Mouse (Mus musculus) neural tube, embryonic 10.5 days (tissue): ENCODE measurements around the gene Psmb11.
A peak's percentile ranks its signal among the peaks of the same experiment; 100 is the strongest.

Experiments used
- DNase-seq: peaks from one replicate; pipeline ENCODE4 v3.0.0-alpha.2; 2017; ENCODE audit warnings: low spot score; ENCODE audit errors: extremely low spot score

The Psmb11 gene

DNA sequence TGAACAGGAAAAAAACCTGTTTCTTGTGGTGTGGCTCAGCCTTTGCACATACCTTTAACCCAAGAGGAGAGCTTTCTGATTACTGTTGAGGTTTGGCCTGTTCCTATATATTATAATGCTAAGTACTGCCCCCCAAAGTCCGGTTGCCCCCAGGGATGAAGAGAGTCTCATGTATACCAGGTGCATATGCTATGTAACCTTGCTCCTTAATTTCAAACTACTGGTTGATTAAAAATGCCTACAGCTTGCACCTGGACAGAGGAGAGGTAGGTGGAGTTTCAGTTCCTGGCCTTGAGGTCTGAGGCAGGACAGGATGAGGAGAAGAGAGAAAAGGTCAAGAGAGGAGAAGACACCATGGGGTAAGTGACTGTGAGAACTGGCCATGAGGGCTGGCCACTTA, at the start of gene Psmb11:
Gene Psmb11 (plus strand): TSS at position 301 of the 400 bp plus-strand sequence.
- DNase-seq = no peak

DNA sequence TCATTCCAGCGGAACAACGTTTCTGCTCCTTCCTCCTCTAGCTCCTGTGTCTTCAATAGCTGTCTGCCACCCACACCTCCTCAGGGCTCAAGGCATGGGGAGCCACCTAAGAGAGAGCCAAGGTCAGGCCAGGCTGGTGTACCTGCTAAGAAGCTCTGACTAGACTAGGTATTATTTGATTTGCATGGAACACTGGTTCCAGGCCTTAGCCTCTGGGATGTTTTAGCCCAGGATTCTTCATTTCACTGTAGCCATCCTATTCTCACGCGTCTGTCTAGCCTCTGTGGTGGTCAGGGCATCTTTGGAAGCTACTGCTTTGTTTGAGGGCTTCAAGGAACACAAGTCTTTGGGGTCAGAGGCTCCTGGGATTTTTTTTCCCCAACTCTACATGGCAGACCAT, 49.1 kb upstream of the Psmb11 start:
- DNase-seq = no peak

GRCm38 (mm10) chr14:54572790-54573736, 48.2 kb upstream of the Psmb11 start:
- peak; percentile 64 for DNase-seq

DNA sequence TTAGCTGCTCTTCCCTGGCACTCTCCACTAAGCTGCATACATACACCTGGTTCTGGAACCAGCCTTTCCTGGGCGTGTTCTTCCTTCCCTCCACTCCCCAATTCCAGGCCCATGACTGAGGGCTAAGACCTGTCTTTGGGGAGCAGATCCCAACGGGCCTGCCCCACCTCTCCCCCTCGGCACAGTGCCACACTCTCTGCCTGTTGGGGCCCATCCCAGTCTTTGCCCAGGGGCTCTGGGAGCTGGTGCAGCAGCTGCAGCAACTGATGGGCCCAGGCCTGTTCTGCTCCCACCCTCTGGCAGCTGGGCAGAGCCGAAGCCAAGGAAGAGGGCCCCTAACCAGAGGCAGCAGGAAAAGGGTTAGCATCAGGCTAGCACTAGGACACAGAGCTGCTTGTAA, 47.0 kb upstream of the Psmb11 start:
- DNase-seq = peak; percentile 37

DNA sequence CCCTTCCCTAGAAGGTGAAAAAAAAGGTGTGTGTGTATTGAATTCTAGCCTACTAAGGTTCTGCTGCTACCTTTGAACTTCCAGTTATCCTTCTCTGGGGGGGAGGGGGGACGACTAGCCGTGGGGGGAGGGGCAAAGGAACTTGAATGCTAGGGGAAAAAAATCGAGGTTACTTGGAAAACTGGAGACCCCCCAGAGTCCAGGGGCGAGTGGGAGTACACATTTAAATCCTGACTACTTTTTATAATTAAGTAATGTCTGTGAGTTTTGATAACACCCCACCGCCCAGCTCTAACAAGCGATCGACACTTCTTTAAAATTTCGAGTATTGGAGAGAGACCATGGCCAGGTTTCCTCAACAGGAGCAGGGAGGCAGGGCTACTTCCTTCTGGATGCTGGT, 46.2 kb upstream of the Psmb11 start:
- no peak for DNase-seq

GRCm38 (mm10) chr14:54575631-54576030, 45.6 kb upstream of the Psmb11 start:
- peak; percentile 88 for DNase-seq

- DNase-seq = peak; percentile 77
Observed at GRCm38 (mm10) chr14:54576241-54577088, 44.8 kb upstream of the Psmb11 start.

DNA sequence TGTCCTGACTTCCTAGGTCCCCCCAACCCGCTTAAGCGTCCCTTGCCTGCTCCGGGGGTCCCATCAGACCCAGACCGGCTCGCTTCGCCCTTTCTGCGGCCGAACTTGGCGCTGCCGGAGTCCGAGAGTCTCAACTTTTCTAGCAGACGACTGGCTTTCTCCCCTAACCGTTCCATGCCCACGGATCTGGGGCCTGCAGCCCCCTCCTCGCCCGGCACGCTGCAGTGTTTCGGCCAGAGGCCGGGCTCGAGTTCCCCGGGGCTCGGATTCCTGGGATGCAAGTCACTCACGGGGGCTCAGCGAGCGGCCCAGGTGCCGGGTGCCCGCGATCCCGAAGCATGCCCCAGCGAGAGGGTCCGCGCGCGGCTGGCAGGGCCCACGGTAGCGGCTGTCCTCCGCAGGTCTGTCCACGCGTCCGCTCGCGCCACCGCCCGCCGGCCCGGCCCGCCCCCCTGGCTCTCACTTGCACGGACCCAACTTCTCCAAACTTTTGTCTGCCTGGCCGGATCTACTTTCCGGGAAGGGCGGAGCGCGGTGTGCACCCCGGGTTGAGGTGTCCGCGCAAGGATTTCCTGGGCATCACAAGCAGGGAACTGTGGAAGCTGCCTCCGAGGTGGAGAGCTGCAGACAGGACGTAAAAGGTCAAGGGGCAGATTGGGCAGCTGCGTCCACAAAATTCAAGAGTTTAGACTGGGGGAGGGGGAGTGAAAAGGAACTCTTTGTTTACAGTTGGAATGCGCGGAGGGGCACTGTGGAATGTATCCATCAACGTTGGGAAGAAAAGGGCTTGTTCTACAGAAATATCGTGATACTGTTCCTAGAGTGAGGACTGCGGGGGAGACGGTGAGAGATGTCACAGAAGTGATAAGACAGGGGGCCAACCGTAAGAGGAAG, 43.9 kb upstream of the Psmb11 start, which contains the start of gene Ajuba:
Gene Ajuba (minus strand): TSS at position 470 of the 894 bp plus-strand sequence.
- peak; percentile 96 for DNase-seq

DNA sequence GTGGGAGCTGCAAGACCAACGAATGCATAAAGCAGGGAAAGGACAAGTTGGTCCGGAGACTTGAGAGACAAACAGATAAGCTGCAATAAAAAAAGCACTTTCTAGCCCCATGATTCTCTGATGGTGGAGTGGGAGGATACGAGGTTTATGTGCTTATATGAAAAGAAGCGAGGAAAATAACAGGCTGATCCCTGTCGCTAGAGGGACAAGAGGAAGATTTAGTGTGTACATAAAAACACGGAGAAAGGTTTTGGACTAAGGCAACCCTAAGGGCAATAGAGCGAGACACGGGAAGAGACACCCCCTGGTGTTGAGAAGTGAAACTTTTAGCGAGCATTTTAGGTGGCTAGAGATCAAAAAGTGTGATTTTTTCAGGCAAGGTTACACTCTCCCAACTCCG, 43.2 kb upstream of the Psmb11 start:
- no peak for DNase-seq

- no peak for DNase-seq
Observed at GRCm38 (mm10) chr14:54579638-54580037, 41.6 kb upstream of the Psmb11 start.

DNA sequence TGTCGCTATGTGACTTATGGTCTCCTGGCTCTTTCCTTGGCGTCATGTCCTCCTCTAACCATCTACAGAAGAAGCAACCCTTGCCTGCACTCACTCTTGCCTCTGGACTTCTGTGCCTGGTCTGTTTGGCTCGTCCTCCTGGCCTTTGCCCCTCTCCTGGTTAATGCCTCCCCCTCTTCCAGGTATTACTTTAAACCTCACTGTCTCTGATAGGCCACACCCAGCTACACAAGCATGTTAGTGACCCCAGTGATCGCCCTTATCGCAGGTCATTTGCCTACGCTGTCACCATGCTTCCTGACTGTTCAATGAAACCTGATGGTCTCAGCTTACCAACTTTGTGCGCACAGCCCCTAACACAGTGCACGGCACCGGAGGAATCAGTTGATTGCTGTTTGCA, 38.7 kb upstream of the Psmb11 start:
- DNase-seq = no peak

- peak; percentile 64 for DNase-seq
Observed at GRCm38 (mm10) chr14:54583681-54584338, 37.4 kb upstream of the Psmb11 start.

DNA sequence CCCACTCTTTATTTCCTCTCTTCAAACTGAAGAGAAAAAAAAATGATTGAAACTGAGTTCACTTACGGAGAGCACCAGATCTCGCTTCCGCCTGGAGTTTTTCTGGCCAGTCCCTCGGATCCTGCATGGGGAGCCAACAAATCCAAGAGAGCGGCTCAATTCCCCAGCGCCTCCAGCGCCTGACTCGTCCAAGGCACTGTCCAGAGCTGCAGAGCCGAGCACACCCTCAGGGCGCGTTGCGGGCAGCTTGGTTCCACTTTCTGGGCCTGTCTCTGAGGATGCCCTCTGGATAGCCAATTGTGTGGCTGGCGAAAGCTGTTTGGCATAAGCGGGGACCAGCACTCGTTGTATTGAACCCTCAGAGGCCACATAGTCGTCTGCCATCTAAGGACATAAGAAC, 30.2 kb upstream of the Psmb11 start:
- no peak for DNase-seq

DNA sequence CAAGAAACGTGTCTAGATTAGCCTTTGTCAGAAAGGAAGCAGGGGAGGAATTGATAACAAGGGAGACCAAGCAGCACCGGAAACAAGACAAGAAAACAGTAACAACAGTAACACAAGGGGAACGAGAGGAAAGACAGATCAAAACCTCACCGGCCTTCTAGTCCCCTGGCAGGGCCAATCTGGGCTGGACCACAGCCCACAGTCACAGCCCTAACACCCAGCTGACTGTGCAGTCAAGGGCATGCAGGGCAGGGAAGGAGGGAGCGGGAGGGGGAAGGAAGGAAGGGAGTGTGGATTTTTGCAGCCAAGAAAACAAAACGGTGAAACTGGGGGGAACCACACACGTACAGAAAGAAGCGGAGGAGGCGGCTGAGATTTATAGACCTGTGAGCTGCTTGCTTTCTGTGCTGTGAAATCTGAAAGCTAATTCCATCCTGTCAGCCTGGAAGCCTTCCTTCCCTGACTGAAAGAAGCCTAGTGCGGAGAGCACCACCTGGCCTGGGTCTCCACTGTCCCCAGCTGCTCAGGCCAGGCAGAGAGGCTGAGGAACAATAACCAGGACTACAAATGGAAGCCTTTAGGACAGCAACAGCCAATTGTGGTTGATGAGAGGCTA, 28.8 kb upstream of the Psmb11 start:
- DNase-seq = no peak

DNA sequence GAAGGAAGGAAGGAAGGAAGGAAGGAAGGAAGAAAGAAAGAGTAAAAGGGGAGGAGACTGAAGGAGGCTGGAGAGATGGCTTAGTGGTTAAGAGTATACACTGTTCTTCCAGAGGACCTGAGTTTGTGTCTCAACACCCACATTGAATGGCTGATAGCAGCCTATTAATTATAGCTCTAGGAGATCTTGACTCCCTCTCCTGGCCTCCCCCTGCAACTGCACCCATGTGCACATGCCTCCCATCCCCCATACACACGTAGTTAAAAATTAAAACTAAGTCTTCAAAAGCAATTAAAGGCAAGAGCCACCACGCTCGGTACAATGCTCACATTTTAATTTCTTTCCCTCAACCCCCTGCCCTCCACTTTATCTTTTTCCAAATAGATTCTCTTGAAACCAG, 27.2 kb upstream of the Psmb11 start:
- DNase-seq = no peak

- no peak for DNase-seq
Observed at GRCm38 (mm10) chr14:54594631-54595414, 26.4 kb upstream of the Psmb11 start.

DNA sequence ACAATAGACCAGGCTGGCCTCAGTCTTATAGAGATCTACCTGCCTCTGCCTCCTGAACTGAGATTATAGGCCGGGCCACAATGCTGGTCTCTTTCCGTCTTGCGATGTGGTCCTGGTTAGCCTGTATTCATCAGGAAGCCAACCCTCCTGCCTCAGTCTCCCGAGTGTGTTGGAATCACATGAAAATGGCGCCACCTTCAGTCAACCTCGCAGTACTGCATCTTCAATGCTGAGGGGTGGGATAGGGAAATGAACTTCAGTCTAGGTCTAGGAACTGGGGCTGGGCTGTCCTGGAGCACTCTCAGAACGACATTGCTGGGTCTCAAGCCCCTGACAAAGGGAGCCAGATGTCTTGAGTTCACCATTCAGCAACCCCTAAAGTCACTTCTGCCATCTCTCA, 24.1 kb upstream of the Psmb11 start:
- DNase-seq = no peak

GRCm38 (mm10) chr14:54601601-54602000, 19.6 kb upstream of the Psmb11 start:
- no peak for DNase-seq

- DNase-seq = no peak
Observed at GRCm38 (mm10) chr14:54602613-54603012, 18.6 kb upstream of the Psmb11 start.
